Mouse (Mus musculus): ENCODE measurements around the gene Cblc. TPM values are rescaled to one million over a fixed set of nuclear protein-coding genes. Genes with fewer than 3 reads are reported as not detected.
"Not testable (repeated sequence)": the region's sequence is repeated elsewhere in the genome, so short reads cannot be mapped to it uniquely, and the experiment has no call there.

The Cblc gene
- total RNA-seq, 2 experiments from 2014 or later: not detected

GRCm38 (mm10) chr7:19820347-19821048, 23.9 kb upstream of the Cblc start:
- no peak for ATAC-seq (replicated peaks; ENCODE audit: low FRiP score, poor library complexity, severe bottlenecking)

- ATAC-seq (replicated peaks; ENCODE audit: low FRiP score, poor library complexity, severe bottlenecking): no peak
These were observed 22.3 kb upstream of the Cblc start for GRCm38 (mm10) chr7:19818875-19819274.

GRCm38 (mm10) chr7:19818440-19818839, 21.8 kb upstream of the Cblc start:
- no peak for ATAC-seq (replicated peaks; ENCODE audit: low FRiP score, poor library complexity, severe bottlenecking)

- no peak for ATAC-seq (replicated peaks; ENCODE audit: low FRiP score, poor library complexity, severe bottlenecking)
These were observed 20.9 kb upstream of the Cblc start for GRCm38 (mm10) chr7:19817382-19818105.

GRCm38 (mm10) chr7:19816224-19816771, 19.7 kb upstream of the Cblc start:
- no peak for ATAC-seq (replicated peaks; ENCODE audit: low FRiP score, poor library complexity, severe bottlenecking)

GRCm38 (mm10) chr7:19815296-19816223, 19.0 kb upstream of the Cblc start:
- no peak for ATAC-seq (replicated peaks; ENCODE audit: low FRiP score, poor library complexity, severe bottlenecking)

- ATAC-seq (replicated peaks; ENCODE audit: low FRiP score, poor library complexity, severe bottlenecking): no peak
These were observed 17.0 kb upstream of the Cblc start for GRCm38 (mm10) chr7:19813579-19814122.

GRCm38 (mm10) chr7:19813161-19813560, 16.6 kb upstream of the Cblc start:
- no peak for ATAC-seq (replicated peaks; ENCODE audit: low FRiP score, poor library complexity, severe bottlenecking)

GRCm38 (mm10) chr7:19811114-19811513, 14.5 kb upstream of the Cblc start:
- no peak for ATAC-seq (replicated peaks; ENCODE audit: low FRiP score, poor library complexity, severe bottlenecking)

GRCm38 (mm10) chr7:19809369-19809768, 12.8 kb upstream of the Cblc start:
- ATAC-seq (replicated peaks; ENCODE audit: low FRiP score, poor library complexity, severe bottlenecking): no peak

- no peak for ATAC-seq (replicated peaks; ENCODE audit: low FRiP score, poor library complexity, severe bottlenecking)
These were observed 9.9 kb upstream of the Cblc start for GRCm38 (mm10) chr7:19806356-19806969.

GRCm38 (mm10) chr7:19802995-19803394, 6.4 kb upstream of the Cblc start:
- peak; percentile 57 for ATAC-seq (replicated peaks; ENCODE audit: low FRiP score, poor library complexity, severe bottlenecking)

GRCm38 (mm10) chr7:19800764-19801163, 4.2 kb upstream of the Cblc start:
- no peak for ATAC-seq (replicated peaks; ENCODE audit: low FRiP score, poor library complexity, severe bottlenecking)

- ATAC-seq (replicated peaks; ENCODE audit: low FRiP score, poor library complexity, severe bottlenecking): no peak
These were observed 355 bp downstream of the Cblc start for GRCm38 (mm10) chr7:19796254-19796653.

GRCm38 (mm10) chr7:19795236-19795635, 1.4 kb downstream of the Cblc start:
- ATAC-seq (replicated peaks; ENCODE audit: low FRiP score, poor library complexity, severe bottlenecking): no peak

GRCm38 (mm10) chr7:19792701-19793630, 3.6 kb downstream of the Cblc start:
- no peak for ATAC-seq (replicated peaks; ENCODE audit: low FRiP score, poor library complexity, severe bottlenecking)

GRCm38 (mm10) chr7:19791504-19791903, 5.1 kb downstream of the Cblc start:
- ATAC-seq (replicated peaks; ENCODE audit: low FRiP score, poor library complexity, severe bottlenecking): not testable (repeated sequence)

- ATAC-seq (replicated peaks; ENCODE audit: low FRiP score, poor library complexity, severe bottlenecking): peak; percentile 88
These were observed 6.7 kb downstream of the Cblc start for GRCm38 (mm10) chr7:19789904-19790347.

Data from erythroblast, adult 5-6 weeks (primary cell).